Mouse (Mus musculus) midbrain, embryonic 10.5 days (tissue): ENCODE measurements around the gene Cox7a1. TPM values are rescaled to one million over a fixed set of nuclear protein-coding genes. Genes with fewer than 3 reads are reported as not detected.
"Not testable (repeated sequence)": the region's sequence is repeated elsewhere in the genome, so short reads cannot be mapped to it uniquely, and the experiment has no call there.

Experiments used
- DNase-seq: peaks from one replicate; pipeline ENCODE4 v3.0.0-alpha.2; 2017; ENCODE audit warnings: low spot score
- H3K27ac ChIP-seq: fragments of 300-500 bp; sonication (generic); replicated peaks from 2 replicates; pipeline ENCODE4 v1.5.1; 2016; ENCODE audit warnings: mild to moderate bottlenecking
- H3K27me3 ChIP-seq: fragments of 300-500 bp; sonication (generic); 2 replicates; pipeline ENCODE4 v1.6.1; 2016; ENCODE audit warnings: low read depth, mild to moderate bottlenecking; ENCODE audit not compliant: poor library complexity, severe bottlenecking
- H3K36me3 ChIP-seq: fragments of 300-500 bp; sonication (generic); 2 replicates; pipeline ENCODE4 v1.6.1; 2016; ENCODE audit warnings: mild to moderate bottlenecking, moderate library complexity
- H3K4me1 ChIP-seq: fragments of 300-500 bp; sonication (generic); 2 replicates; pipeline ENCODE4 v1.6.1; 2016
- H3K4me3 ChIP-seq: fragments of 300-500 bp; sonication (generic); 2 replicates; pipeline ENCODE4 v1.5.1; 2016; ENCODE audit warnings: mild to moderate bottlenecking, moderate library complexity
- H3K9me3 ChIP-seq: fragments of 300-500 bp; sonication (generic); replicated peaks from 2 replicates; pipeline ENCODE4 v1.6.1; 2016; ENCODE audit warnings: mild to moderate bottlenecking
- WGBS: fragments of 180-500 bp; shearing (Covaris S2); methylation state at CpG from one replicate; pipeline ENCODE4 v1.1.7; 2016; 5-methylcytosine and 5-hydroxymethylcytosine counted together
- polyA plus RNA-seq: library from polyadenylated mRNA; unstranded; fragments of >200 nt; fragmentation: Nextera tagmentation; extraction: Ambion mirVana; gene quantifications from 2 replicates; pipeline ENCODE4 v1.2.1, GENCODE M21; 2016

Gene Cox7a1
- polyA plus RNA-seq, 1 experiment from 2014 or later, result 7.2 TPM

DNA sequence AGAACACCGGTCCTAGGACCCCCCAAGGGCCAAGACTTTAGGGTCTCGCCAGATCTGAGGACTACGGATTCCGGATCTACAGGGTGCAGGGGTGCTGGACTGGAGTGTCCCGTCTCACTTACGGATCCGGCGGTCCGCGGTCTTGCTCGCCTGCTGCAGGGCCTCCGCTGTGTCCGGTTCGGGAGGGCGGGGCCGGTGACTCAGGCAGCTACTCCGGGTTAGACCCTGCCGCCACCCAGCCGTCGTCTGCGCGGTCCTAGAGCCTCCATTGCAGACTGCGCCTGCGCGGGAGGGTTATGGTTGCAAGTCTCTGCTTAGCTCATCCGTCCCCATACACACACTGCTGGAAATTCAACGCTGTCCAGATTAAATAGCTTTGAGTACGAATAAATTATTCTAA is 10.9 kb downstream of the Cox7a1 start:
- under 1% methylated on average over 28 of the region's 28 CpGs for WGBS
- Histone ChIP-seq H3K27ac (peak overlapping the region; percentile 86), H3K4me3 (peak overlapping the region; percentile 83), H3K27me3 (no peaks in the 10 kb centered on the region), H3K36me3 (peaks cover 27% of the 10 kb centered on the region), H3K4me1 (peaks cover 28% of the 10 kb centered on the region), H3K9me3 (no peaks in the 10 kb centered on the region)
- peak; percentile 98 for DNase-seq

DNA sequence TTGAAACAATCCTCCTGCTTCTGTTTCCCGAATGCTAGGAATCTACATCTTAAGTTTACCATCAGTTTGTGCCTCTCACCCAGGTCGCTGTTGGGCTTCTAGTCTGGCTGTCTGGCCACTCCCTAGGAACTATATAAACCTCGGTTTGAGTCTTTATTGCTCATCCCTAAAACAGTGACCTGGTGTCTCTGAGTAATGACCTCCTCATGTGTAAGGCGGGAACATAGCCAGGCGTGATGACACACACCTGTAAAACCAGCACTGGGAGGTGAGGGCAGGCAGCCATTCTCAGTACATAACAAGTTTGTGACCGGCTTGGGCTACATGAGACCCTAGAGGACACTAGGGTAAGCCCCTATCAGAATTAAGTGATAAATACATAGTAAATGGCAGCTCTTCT is 11.5 kb downstream of the Cox7a1 start:
- Histone ChIP-seq H3K9me3 (no peaks in the 10 kb centered on the region), H3K4me1 (peaks cover 28% of the 10 kb centered on the region), H3K27ac (peak overlapping the region; percentile 86), H3K27me3 (no peaks in the 10 kb centered on the region), H3K4me3 (peak overlapping the region; percentile 83), H3K36me3 (peaks cover 21% of the 10 kb centered on the region)
- no peak for DNase-seq
- WGBS, result 73% methylated on average over 6 of the region's 6 CpGs

DNA sequence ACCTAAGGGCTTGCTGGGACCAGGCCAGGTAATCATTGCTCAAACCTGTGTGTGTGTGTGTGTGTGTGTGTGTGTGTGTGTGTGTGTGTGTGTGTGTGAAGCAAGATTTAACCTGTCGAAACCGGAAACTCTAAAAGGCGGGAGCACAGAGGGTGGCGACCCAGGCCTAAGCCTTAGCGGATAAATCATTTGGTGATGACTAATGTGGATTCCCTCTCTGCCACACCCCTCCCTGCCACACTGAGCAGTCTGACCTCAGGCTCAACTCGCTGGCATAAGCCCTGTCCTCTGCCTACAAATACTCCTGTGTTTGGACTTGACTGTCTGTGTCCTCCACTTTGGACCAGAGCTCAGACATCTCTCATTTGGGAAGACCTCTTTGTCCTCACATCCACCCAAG is 12.2 kb downstream of the Cox7a1 start:
- Histone ChIP-seq H3K4me3 (no peak overlapping the region), H3K4me1 (peaks cover 28% of the 10 kb centered on the region), H3K27me3 (no peaks in the 10 kb centered on the region), H3K27ac (no peak overlapping the region), H3K36me3 (peaks cover 14% of the 10 kb centered on the region), H3K9me3 (no peaks in the 10 kb centered on the region)
- DNase-seq, result no peak
- WGBS, result 83% methylated on average over 6 of the region's 6 CpGs

DNA sequence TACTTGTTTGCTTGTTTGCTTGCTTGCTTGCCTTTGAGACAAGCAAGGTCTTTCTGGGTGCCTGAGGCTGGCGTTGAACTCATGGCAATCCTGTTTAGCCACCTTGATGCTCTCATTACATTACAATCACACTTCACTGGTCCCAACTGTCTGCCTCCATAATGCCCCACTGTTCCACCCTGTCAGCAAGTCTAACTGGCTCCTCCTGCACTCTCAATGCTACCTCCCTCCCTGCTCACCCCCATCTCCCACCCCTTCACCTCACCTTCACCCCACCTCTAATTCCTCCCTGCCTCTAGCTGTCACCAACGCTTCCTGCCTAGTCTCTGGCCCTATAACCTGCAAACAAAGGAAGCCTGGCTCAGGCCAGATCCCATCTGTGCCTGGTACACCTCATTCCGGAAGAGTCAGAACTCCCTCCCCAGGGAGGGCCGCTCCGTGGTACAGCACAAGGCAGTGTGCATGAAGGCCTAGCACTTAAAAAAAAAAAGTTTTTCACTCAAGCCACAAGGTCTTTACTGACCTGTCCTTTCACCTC is 13.7 kb downstream of the Cox7a1 start:
- H3K4me1 ChIP-seq, result peaks cover 25% of the 10 kb centered on the region
- H3K27me3 ChIP-seq, result no peaks in the 10 kb centered on the region
- no peaks in the 10 kb centered on the region for H3K36me3 ChIP-seq
- no peaks in the 10 kb centered on the region for H3K9me3 ChIP-seq
- 74% methylated on average over 5 of the region's 5 CpGs for WGBS
- H3K27ac ChIP-seq, result no peak overlapping the region
- no peak overlapping the region for H3K4me3 ChIP-seq
- DNase-seq, result no peak

DNA sequence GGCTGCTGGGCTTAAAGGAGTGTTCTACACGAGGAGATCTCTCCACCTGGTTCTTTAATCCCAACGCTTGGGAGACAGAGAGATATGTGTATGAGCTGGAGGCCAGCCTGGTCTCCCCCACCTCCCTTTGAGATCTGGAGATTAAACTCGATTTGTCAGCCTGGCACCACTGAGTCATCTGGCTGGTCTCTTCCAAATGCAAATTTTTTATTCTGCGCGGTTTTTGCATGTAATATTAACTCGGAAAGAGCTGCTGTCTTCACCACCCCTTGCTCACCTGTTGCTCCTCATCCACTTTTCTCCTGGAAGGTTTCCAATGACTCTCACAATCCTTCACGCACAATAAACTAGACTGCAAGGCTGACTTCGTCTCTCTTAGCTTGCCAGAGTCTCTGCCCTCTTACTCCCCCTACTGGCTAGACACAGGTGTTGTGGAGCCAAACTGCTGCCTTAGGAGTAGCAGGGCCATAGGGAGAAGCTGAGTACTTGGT is 14.6 kb downstream of the Cox7a1 start, which contains the start of gene Capns1:
Gene Capns1, minus strand, starts transcription at position 331 of the 491 bp plus-strand sequence.
- Histone ChIP-seq H3K27ac (no peak within 1 kb of the TSS), H3K4me3 (peak within 1 kb of the TSS; percentile 23; the same call in 1 of the 2 replicates), H3K4me1 (peaks cover 16% of the 10 kb centered on the region), H3K36me3 (no peaks in the 10 kb centered on the region), H3K9me3 (no peaks in the 10 kb centered on the region), H3K27me3 (no peaks in the 10 kb centered on the region)
- 12% methylated on average over 8 of the region's 8 CpGs for WGBS
- DNase-seq, result peak; percentile 70

DNA sequence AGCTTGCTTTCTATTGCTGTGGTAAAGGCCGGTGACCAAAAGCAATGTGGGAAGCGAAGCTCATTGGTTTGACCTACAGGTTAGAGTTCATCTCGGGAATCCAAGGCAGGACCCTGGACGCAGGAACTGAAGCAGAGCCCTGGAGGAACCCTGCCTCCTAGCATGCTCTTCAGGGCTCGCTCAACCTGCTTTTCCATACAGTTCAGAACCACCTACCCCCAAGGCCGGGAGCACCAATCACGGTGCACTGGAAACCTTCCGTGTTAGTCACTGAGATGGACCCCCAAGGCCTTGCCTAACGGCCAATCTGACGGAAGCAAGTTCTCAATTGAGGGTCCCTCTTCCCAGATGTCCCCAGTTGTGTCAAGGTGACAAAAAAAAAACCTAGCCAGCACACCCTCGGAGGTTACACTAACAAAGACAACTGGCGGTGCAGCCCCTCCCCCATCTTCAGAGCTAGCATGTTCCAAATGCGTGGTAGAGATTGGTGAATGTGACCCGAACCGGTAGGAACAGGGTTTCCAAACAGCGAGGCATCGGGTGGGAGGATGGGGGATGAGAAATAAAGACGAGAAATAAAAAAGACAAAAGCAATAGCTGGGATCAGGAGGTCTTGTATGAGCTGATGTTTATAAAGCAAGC is 15.7 kb downstream of the Cox7a1 start:
- Histone ChIP-seq H3K36me3 (no peaks in the 10 kb centered on the region), H3K4me1 (peaks cover 14% of the 10 kb centered on the region), H3K4me3 (no peak overlapping the region), H3K27me3 (no peaks in the 10 kb centered on the region), H3K27ac (no peak overlapping the region), H3K9me3 (no peaks in the 10 kb centered on the region)
- DNase-seq, result no peak
- WGBS, result 85% methylated on average over 18 of the region's 18 CpGs

DNA sequence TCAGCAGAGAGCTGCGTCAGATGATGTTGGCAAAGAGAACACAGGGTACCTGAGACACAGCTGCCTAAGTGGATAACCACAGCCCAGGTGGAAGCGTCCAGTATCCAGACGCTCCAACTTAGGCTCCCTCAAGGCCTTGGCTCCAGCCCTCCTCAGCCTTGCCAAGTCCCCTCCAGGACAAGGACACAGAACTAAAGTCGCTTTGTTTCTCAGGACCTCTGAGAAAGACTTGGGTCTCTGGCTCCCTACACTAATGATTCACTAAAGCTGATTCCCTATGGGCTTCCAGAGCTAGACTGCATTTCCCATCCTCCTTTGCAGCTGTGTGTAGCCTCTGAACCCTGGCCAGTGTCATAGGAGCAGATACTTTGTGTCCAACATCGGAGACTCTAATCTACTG is 16.3 kb downstream of the Cox7a1 start:
- Histone ChIP-seq H3K27ac (no peak overlapping the region), H3K4me1 (peaks cover 14% of the 10 kb centered on the region)

DNA sequence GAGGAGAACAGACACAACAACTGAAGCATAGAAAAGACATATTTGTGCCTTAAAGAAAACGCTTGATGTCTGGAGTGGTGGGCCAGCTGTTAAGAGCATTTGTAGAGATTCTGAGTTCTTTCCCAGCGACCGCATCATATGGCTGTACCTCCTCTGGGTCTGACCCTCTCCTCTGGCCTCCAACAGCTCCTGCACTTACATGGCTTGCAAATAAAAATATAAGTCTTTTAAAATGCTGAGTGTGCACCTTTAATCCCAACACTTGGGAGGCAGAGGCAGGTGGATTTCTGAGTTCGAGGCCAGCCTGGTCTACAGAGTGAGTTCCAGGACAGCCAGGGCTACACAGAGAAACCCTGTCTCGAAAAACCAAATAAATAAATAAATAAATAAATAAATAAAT is 16.7 kb downstream of the Cox7a1 start:
- not testable (repeated sequence) for H3K36me3 ChIP-seq, H3K27me3 ChIP-seq
- WGBS, result 89% methylated on average over 5 of the region's 5 CpGs

More for the DNA sequence above, 16.3 kb downstream of the Cox7a1 start:
- Histone ChIP-seq H3K36me3 (no peaks in the 10 kb centered on the region), H3K9me3 (no peaks in the 10 kb centered on the region), H3K4me3 (no peak overlapping the region), H3K27me3 (no peaks in the 10 kb centered on the region)
- DNase-seq, result no peak
- 81% methylated on average over 5 of the region's 5 CpGs for WGBS

DNA sequence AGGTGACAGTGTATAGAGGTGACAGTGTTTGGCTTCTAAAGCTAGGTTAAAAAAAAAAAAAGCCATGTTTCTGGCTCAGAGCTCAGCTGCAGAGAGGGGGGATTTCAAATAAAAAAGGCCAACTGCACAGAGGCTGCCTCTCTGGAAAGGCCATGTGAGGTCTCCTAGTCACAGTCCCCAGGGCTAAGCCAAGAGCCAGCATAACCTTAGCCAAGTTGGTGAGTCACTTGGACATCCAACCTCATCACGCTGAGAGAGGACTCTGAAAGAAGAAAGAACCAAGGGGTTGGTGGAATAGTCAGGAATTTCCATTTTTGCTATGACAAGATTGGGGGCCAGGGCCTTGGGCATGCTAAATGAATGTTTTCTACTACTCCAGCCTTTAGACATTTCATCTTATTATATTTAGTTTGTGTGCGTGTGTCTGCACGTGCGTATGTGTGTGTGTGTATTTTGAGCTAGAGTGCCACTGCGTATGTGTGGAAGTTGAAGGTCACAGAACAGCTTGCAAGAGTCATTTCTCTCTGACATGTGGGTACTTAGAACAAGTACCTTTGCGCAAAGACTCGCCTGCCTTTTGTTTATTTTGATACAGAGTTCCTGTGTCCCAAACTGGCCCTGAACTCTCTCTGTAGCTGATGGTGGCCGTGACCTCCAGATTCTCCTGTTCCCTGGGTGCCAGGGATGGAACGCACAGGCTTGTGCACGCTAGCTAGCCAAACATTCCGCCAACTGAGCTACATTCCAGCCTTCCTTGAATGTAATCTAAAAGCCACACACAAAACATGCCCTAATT is 19.1 kb downstream of the Cox7a1 start:
- DNase-seq, result no peak
- Histone ChIP-seq H3K27ac (no peak overlapping the region), H3K9me3 (no peaks in the 10 kb centered on the region), H3K27me3 (no peaks in the 10 kb centered on the region), H3K4me1 (peaks cover 9% of the 10 kb centered on the region), H3K36me3 (no peaks in the 10 kb centered on the region), H3K4me3 (no peak overlapping the region)
- 84% methylated on average over 11 of the region's 11 CpGs for WGBS

More for the DNA sequence above, 16.7 kb downstream of the Cox7a1 start:
- not testable (repeated sequence) for H3K27ac ChIP-seq, H3K9me3 ChIP-seq, H3K4me3 ChIP-seq, DNase-seq, H3K4me1 ChIP-seq

DNA sequence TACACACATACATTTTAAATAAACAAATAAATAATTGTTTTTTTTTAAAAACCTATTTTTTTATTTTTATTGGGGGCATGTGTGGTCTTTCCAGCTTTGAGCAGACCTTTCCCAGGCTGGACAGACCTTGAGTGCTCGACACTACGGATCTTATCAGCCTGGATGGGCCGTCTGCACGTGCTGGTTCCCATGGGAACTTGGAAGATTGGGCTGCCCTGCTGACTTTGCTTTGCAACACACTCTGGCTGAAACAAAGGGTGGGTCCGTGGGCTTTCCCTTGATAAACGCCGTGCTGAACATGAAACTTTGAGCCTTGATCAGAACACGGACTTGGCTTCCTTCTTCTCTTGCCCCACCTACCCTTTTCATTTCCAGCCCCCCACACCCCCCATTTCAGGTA is 20.4 kb downstream of the Cox7a1 start:
- no peak overlapping the region for H3K27ac ChIP-seq
- 41% methylated on average over 8 of the region's 8 CpGs for WGBS
- peaks cover 9% of the 10 kb centered on the region for H3K4me1 ChIP-seq
- DNase-seq, result no peak
- no peaks in the 10 kb centered on the region for H3K9me3 ChIP-seq
- H3K36me3 ChIP-seq, result no peaks in the 10 kb centered on the region
- H3K4me3 ChIP-seq, result no peak overlapping the region
- H3K27me3 ChIP-seq, result no peaks in the 10 kb centered on the region

DNA sequence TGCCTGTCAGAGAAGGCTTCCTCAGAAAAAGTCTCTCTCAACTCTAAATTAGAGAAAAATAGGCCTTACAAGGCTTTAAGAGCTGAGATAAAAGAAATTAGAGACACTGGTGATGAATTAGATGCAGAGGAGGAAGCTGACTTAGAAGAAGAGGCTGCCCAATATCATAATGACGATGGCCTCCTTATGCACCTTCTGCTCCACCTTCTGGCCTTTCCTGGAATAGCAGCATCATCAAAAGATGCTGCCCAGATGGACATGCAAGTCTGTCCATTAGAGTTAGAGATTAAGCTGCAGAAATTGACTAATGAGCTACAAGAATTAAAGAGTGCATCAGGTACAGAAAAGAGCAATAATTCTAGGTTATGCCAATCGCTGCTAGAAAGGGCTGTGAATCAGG is 21.4 kb downstream of the Cox7a1 start:
- DNase-seq, result peak; percentile 55
- WGBS, result 9% methylated on average over 2 of the region's 2 CpGs
- no peak overlapping the region for H3K4me3 ChIP-seq
- H3K36me3 ChIP-seq, result no peaks in the 10 kb centered on the region
- no peak overlapping the region for H3K27ac ChIP-seq
- no peaks in the 10 kb centered on the region for H3K9me3 ChIP-seq
- no peaks in the 10 kb centered on the region for H3K27me3 ChIP-seq
- H3K4me1 ChIP-seq, result peaks cover 9% of the 10 kb centered on the region

DNA sequence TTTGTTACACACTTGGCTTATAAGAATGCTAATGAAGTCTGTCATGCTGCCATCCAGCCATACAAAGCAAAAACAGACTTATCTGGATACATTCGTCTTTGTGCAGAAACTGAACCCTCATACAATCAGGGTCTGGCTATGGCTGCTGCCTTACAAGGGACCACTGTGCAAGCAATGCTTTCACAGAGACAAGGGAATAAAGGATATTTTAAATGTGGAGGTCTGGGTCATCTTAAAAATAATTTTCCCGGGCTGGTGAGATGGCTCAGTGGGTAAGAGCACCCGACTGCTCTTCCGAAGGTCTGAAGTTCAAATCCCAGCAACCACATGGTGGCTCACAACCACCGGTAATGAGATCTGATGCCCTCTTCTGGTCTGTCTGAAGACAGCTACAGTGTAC is 22.4 kb downstream of the Cox7a1 start:
- H3K9me3 ChIP-seq, H3K36me3 ChIP-seq, DNase-seq, H3K4me1 ChIP-seq, H3K27ac ChIP-seq, H3K4me3 ChIP-seq, H3K27me3 ChIP-seq: not testable (repeated sequence)
- WGBS, result 68% methylated on average over 5 of the region's 5 CpGs

DNA sequence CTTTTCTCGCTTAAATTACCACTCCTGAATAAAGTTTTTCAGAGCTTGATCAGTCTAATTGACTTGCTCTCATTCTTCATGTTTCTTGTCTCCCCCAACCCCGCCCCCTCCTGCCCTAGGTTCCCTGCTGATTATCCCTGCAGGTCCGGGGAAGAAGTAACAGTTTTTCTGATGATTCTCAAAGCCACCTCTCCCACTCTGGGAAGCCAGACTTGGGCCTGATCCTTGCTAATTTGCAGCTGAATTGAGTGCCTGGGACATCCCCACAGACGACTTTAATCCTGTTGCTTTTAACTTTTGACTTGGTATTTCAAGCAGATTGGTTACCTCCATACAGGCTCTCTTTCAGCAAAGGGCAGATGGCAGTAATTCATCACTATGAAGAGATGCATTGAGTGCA is 27.1 kb downstream of the Cox7a1 start:
- H3K27ac ChIP-seq, result no peak overlapping the region
- no peak overlapping the region for H3K4me3 ChIP-seq
- H3K27me3 ChIP-seq, result no peaks in the 10 kb centered on the region
- H3K4me1 ChIP-seq, result no peaks in the 10 kb centered on the region
- WGBS, result 32% methylated on average over 4 of the region's 4 CpGs
- DNase-seq, result no peak
- no peaks in the 10 kb centered on the region for H3K36me3 ChIP-seq
- 0 out of 2 replicates have a peak, but pooled peaks cover 3% of the 10 kb centered on the region for H3K9me3 ChIP-seq
